Mouse (Mus musculus) ES-E14 (cell line): Measurements from ENCODE around the gene Sema5a.

Source experiments
- HCFC1 ChIP-seq: IDR thresholded peaks from 2 replicates; pipeline ENCODE4 v1.6.1; 2012; ENCODE audit warnings: low read length, inconsistent platforms, borderline replicate concordance; ENCODE audit not compliant: insufficient read depth
- MAFK ChIP-seq: IDR thresholded peaks from 2 replicates; pipeline ENCODE4 v1.6.1; 2014; ENCODE audit warnings: mild to moderate bottlenecking, low read depth, low read length, inconsistent platforms; ENCODE audit not compliant: insufficient read depth
- ZNF384 ChIP-seq: IDR thresholded peaks from 2 replicates; pipeline ENCODE4 v1.6.1; 2012; ENCODE audit warnings: low read depth, low read length, inconsistent platforms

DNA sequence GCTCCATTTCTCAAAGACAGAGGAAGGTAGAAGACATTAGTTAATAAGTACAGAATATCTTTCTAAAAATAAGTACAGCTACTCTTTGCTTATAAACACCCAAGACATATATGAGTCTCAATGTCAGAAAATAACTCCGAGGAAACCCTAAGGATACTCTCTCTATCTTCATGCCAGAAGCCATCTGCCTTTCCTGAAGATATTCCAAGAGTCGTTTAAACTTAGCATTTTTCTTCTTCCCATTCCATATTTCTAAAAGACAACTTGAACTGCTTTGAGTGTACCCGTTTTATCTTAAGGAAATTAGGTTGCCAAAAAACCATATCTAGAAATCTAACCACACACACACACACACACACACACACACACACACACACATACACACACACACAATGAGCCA, 4.5 kb upstream of the Sema5a start:
- TF ChIP-seq HCFC1, result no peak
- TF ChIP-seq MAFK, result no peak
- TF ChIP-seq ZNF384, result no peak
